Mouse (Mus musculus) cerebellum, adult 18-20 months (tissue): ENCODE results near the gene Slc5a10.
A peak's percentile ranks its signal among the peaks of the same experiment; 100 is the strongest.

ENCODE experiments used
- DNase-seq, 2 experiments: peaks; one replicate each; pipeline ENCODE4 v3.0.0; 2021

Gene Slc5a10

DNA sequence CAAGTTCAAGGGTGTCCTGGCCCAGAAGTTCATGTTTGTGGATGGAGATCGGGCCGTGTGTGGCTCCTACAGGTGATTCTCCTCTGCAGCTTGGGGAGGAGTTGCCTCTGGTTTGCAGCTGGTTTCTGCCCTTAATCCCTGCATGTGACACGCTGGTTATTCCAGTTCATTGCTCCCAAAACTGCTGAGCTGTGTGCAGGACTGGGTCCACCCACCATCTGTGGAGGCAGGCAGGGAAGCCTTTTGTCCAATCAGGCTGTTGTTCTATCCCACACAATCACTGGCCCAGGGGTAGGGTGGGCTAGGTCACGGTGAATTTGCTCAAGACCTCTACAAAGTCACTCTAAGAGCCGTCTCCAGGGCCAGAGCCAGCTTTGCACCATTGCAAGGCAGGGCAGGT lies 18.9 kb downstream of the Slc5a10 start:
- no peak for DNase-seq

DNA sequence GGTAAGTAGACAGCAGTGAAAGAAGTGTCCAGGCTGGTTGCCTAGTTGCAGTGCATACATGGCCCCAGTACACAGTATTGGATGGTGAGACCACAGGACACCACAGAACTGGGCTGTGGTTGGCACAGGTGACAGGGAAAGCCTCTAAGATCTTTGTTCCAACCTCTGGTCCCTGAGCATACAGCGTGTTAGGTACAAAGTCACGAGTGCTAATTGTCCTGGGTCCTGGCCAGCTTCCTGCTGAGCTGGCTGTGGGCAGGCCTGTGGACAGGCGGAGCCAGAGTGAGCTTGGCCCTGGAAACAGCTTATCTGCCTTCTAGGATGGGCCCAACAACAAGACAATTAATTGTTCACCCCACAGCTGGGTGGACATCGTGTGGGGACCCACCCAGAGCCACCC lies 20.7 kb downstream of the Slc5a10 start:
- DNase-seq: peak; percentile 58 to 63

DNA sequence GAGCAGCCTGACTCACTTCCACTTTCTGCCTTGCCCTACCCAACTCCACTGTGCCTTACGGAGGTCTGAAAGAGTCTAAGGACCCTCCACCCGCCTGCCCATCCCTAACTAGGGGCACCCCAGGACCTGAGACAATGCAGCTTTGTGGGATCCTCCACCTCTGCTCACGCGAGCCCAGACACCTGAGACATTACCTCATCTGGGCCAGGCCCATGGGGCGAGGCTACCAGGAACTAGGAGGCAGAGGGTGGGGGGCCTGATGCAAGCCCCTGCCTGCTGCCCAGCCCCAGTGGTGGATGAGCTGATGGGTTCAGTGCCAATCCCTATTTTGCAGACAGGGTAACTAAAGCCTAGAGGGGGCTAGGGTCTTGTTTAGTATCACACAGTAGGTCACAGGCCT lies 21.2 kb downstream of the Slc5a10 start:
- no peak for DNase-seq

DNA sequence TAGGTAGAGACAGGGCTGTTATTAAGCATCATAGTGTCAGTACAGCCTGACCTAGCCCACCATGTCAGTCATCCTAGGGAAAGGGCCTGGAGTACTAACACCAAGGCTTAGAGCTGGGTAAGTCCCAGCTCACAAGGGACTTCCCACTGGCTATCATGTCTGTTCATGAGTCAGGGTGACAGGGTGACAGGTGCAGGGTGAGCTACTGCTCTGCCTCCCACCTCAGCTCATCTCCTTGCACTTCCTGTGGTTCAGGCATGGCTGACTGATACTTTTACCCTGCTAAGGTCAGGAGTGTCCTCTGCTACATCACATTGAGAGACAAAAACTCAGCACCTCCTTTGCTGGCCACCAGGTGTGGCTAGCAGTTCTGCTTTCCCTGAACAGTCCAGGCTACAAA lies 21.8 kb downstream of the Slc5a10 start:
- DNase-seq: no peak

DNA sequence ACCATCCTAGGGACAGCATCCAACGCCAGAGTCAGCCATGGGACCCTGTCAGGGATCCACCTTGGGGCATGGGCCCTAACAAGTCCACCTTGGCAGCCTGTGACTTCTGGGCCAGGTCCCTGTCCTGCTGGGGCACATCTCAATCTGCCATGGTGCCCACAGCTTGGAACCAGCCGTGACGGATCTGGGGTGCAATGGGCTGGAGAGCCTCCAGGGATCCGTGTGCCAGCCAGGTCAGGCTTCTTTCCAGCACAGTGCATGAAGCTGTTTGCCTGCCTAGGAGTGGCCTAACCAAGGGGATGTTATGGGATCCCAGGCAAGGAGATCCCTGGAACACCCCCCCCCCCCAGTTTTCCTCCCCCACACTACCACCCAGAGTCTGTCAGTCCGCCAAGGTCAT lies 27.6 kb downstream of the Slc5a10 start:
- DNase-seq: peak; percentile 75 to 78

DNA sequence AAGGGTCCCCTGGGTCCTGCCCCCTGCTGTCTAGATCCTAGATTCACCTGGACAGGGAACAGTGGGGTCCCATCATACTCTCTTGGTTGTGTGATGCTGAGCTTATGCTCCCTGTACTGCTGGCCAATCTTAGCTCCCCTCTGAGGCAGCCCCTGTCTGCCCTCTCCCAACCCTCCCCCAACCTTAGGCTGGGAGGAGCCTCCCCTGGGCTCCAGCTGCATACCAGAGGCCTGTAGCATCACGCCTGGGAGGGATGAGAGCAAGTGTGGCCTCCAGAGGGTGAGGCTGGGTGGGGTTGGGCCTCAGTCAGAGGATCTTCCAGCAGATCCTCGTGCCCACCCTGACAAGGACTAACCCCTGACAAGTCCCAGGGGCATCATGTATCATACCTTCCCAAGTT lies 33.0 kb downstream of the Slc5a10 start:
- no peak for DNase-seq

DNA sequence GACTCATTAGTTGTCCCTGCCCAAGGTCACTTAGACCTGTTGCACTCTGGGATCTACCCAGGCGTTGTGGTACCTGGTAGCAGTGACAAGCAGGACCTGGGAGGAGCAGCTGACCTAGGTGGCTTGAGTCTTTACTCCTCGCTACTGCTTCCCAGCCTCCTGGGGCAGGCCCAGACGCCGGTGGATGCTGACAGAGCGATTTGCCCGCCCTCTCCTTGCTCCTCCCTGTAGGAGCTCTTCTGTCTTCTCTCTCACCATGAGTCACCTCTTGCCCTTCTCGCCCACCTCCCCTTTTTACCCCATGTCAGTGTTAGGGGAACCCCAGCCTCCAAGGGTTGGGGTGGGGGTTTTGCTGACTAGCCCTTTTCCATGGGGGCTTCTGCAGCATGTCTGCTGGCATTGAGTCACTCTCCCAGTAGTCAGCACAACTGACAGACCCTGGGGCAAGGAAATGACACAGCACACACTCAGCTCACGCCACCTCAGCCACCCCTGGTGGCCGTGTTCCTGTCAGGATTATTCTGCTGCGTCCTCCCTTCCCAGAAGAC lies 33.6 kb downstream of the Slc5a10 start:
- no peak for DNase-seq

DNA sequence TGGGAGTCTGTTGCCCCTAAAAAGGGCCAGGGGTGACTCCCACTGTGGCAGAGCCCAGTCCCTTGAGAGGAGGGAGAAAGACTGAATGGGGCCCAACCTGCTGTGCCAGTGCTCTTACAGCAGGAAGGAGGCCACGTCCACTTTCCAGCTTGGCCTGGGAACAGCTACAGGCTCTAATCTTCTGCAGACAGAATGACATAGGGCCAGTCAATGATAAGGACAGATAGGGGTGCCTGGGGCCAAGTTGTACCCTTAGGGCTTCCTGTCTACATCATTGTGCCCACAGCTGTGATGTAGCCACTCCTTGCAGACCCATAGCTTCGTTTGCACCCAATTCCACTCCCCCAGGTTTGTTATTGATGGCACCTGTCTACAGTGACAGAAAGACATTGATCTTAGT lies 34.5 kb downstream of the Slc5a10 start:
- DNase-seq: no peak

DNA sequence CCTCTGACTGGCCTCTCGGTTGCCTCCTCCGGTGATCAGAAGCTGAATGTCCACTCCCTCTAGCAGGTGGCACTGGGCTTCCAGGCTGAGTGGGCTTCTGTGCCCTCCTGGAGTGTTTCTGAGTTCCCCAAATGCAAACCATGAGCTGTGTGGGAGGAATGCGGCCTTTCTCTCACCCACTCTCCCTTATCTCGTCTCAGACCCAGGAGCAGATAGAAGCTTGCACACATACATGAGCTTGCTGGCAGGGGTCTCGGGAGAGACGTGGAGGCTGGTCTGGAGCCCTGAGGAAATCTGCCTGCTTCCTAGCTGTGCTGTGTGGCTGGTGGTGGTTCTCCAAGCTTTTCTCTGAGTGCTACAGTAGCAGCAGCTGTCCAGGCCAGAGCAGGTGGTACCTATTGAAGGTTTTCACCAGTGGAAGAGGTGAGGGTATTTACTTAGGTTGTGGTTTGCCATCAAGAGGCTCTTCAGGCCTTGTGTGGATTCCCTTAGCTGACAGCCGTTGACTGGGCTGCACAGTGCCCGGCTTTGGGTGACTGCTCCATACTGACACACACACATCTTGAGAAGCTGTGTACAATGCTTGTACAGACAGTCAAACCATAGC lies 35.4 kb downstream of the Slc5a10 start:
- no peak for DNase-seq

DNA sequence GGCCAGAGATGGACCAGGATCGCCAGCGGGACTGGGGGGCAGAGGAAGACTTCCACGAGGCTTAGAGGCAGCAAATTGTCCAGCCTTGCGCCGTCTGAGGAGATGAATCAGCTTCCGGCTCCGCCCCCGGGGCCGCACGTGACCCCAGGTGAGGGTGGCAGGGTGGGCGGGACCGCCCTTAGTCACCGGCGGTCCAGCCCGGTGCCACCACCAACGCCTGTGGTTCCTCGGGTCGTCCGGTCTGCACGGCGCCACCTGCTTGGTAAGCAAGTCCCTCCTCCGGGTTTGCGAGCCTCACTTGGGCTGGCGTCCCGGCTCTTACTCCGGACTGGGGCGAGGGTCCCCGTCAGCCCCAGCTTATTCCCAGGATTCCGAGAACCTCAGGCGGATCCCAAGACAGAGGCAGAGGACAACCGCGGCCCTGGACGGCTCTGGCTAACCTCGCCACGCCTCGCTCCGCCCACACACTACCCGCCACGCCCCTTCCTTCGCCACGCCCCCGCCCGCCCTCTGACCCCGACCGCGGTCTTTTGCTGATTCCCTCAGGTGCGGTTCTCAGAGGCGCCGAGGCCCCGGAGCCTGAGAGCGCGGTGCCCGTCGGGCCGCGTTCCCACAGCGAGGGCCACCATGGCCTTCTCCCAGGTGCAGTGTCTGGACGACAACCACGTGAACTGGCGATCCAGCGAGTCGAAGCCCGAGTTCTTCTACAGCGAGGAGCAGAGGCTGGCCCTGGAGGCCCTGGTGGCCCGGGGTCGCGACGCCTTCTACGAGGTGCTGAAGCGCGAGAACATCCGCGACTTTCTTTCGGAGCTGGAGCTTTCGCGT lies 36.5 kb downstream of the Slc5a10 start, which contains the start of gene Fam83g:
TSS of gene Fam83g (plus strand) at position 185 of the 825 bp plus-strand sequence.
- DNase-seq: no peak

DNA sequence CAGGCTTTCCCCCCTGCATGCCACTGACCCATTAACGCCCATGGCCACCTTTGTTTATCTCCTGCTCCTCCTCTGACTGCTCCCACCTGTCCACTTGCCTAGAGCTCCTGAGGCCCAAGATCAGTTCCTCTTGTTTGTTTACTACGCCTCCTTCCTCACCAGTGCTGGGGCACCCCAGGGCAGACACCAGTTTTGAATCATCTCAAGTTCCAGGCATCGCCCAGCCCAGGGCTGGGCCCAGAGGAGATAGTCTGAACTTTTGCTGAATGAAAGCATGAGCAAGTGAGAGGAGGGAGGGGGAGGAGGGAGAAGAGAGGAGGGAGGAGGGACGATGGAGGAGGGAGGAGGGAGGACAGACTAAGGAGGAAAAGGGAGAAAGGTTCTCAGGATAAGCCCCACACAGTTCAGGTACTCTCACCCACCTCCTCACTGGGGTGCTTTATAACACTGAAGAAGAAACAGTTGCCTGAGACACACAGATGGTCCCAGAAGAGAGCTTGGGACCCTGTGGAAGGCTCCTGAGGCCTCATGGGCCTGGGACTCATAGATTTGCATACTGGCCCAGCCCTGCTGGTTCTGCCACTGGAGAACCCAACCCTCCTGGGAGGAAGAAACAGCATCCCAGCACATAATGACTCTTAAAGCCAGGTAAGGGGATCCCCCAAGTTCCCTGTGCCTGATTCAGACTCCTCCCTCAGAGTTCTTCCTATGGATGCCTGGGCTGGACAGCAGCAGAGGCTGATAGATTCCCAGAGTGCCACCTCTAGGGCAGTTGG lies 41.3 kb downstream of the Slc5a10 start:
- DNase-seq: no peak

DNA sequence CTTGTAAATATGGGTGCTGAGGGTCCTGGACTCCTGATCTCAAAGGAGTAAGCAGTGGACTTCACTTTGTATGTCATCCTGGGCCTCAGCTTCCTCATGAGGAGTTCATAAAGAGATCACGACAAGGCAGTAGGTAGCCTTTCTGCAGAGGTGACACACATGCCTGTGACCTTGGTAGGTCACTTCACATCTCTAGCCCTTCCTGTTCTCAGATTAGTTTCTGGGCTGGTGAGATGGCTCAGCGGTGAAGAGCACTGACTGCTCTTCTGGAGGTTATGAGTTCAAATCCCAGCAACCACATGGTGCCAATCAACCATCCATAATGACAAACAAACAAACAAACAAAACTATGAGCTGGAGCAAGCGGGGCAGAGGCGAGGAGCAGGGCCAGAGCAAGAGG lies 42.9 kb downstream of the Slc5a10 start:
- DNase-seq: no peak

DNA sequence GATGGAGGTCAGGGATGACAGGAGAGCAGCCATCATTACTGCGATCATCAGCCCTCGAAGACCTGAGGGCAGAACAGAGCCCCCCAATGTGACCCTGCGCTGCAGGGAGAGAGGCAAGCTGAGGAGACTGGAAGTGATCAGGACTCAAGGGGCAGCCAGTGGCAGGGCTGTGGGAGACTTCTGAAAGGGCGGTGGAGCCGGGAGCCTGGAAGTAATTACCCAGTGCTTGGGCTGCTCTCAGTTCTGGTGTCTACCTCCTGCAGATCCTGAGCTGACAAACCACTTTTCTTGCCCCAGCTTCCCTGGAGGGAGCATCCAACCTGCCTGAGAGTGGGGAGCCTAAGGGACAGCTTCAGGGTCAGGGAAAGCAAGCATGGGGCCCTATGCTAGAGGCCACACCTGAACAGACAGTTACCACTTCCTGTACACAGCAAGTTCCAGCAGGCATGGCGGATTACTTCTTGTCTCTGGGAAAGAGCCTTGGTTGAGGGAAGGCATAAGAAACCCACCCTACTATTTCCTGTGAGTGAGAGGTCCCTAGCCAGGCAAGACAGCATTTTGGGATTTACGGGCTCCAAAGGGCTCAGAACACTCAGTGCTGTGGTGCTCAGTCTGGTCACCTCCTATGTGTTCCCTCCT lies 44.3 kb downstream of the Slc5a10 start:
- no peak for DNase-seq

DNA sequence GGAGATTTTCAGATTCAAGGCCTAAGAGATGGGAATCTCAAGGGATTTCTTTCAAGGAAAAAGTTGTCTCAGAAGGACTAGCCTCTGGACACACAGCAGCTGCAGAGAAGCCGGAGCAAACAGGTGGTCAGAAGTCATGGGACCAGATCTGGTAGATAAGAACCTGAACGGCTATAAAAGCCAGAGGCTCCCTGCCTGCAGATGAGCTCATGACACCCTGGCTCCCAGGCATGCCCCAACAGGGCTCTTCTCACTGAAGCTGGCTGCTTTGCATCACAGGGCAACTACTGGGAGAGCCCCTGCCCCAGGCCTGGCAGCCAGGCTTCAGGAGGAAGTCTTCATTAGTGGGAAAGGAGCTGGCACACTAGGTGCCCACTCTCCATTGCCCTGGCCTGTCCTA lies 45.3 kb downstream of the Slc5a10 start:
- no peak for DNase-seq

DNA sequence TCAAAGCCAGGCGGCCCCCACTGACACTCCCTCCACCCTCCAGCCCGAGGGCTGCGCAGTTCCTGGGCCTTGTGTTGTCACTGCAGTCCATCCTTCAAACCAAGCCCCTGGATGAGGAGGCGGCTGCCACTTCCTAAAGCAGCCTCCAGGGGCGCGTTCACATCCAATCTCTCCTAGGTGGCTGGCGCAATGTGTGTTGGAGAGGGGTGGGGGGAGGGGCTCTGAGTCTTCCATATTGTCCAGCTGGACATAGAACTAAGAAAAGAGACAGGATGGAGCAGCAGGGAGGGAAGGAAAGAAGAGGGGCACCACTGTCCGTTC lies 45.8 kb downstream of the Slc5a10 start:
- no peak for DNase-seq

DNA sequence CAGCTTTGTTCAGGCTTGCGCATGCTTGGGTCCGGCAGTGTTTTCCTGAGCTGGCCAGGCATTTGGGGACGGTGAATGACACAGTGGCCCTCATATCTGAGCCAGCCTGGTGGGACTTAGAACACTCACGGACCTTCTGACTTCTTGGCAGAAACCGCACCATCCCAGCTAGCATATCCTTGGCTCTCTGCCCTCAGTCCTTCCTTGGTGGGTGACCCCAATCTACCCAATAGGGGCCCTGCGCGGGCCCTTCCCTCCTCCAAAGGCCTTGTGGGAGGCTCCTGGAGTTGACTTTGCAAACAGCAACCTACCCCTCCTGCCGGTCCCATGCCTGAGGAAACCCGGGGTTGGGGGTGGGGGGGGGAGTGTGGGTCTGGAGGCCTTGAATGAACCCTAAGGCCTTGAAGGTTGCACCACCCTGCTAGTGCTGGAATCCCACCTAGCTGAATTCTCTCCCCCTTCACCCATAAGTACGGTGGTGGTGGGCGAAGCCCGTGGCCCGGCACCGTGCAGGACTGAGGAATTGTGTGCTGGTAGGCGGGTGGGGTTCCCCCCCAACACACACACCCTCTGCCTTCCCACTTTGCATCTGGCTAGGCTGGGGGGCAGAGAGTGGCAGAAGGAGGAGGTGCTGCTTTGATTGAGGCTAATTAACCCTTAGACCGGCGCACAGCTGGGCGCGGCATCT lies 46.3 kb downstream of the Slc5a10 start:
- DNase-seq: no peak

DNA sequence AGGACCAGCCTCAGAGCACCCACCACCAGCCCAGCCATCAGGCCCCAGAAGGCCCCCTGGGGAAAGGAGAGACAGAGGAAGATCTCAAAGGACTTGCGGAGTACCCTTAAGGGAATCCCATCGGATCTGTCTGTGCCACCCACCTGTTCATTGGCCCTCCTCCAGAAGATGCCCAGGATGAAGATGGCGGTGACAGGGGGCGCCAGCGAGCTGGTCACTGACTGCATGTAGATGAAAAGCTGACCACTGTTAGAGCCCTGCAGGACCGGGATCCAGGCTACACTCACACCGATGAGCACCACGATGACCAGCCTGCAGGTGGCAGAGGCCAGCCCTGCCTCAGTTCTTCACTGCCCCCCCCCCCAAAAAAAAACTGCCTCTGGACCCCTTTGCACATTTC lies 46.9 kb downstream of the Slc5a10 start:
- DNase-seq: peak; percentile 64 to 70

DNA sequence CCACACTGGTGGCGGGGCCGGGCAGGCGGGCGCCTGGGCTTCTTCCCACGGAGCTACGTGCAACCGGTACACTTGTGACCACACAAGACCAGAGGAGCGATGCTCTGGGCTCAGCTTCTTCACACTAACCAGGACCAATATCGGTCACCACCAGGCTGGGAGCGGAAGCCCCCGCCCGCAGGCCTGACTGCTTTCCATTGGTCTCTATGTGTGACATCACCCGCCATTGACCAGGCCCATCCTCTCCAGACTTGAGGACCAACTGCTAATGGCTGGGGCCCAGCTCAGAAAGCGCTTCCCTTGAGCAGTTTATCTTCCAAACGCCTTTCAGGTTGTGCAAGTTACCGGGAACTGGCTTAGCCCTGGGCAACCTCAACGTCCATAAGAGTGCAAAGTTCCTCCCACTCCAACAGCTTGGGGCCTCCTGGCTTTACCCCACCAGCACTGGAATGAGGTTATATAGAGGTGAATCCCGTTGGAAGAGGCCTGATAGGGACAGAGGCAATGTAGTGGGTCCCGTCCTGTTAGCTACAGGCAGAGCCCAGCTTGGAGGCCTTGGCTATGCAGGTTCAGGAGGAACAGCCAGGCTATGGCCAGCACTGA lies 48.7 kb downstream of the Slc5a10 start:
- DNase-seq: no peak

DNA sequence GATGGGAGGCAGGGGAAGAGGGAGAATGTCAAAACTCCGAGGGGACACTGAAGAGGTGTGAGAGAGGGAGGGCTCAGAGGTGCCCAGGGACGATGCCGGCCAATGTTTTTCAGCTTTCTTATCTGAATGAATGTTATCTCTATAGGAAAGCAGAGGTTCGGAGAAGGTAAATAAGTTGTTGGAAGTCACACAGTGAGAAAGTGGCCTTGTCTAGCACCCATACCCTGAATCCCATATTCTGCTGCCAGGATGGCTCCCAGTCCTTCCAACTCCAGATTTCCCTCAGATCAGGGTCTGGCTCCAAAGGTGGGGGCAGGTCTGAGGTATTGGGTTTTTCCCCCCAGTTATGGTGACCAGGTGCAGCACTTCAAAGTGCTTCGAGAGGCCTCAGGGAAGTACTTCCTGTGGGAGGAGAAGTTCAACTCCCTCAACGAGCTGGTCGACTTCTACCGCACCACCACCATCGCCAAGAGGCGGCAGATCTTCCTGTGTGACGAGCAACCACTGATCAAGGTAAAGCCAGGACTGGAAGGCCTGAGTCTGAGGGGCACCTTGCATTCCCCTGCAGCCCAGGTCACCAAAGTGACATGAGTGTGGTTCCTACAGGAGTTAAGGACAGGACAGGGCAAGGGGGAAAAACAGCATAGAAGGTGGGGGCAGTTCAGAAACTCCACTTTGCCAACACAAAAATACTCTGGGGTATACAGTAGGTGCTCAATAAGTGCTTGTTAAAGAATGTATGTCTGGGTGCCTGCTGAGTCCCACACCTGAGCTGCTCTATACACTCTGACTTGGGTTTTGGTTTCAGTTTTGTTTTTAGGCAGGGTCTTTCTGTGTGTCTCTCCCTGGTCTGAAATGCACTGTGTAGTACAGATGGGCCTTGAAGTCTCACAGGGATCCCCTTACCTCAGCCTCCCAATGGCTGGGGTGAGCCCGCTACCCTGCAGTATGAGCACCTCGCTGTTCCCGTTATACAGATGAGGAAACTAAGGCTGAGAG lies 50.8 kb downstream of the Slc5a10 start:
- DNase-seq: no peak

DNA sequence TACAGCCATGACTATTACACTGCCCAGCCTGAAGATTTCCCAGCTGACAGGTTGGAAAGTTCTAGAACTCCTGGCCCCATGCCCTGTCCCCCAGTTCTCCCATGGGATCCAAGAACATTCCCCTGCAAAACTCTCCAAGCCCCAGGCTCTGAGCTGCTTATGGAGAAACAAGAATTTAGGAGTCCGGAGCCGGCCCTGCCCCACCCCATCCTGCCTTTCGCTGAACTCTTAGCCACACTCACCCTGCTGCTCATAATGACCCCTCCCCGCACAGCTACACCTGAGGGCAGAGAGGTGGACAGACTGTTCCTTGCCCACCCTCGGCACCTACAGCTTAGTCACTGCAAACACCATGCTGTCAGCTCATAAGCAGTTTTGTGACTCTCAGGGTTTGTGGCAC lies 52.8 kb downstream of the Slc5a10 start:
- no peak for DNase-seq

DNA sequence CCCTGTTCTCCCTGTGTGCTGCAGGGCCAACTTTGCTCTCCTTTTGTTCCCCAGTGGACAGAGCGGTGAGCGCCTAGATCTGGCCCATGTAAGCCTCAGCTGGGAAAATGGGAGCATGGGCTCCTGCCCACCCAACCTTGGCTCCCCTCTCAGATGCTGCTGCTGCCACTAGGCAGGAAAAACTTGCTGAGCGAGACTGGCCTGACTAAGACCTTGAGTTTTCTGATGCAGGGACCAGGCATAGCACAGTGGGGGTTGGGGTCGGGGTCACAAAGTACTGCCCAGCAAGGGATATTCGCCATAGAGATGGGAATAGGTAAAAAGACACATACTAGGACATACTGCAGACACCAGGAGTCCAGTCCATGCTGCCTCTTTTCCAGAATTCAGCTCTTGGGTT lies 53.4 kb downstream of the Slc5a10 start:
- DNase-seq: no peak
